Mouse (Mus musculus): ENCODE measurements around the gene Fstl5. TPM values are rescaled to one million over a fixed set of nuclear protein-coding genes. Genes with fewer than 3 reads are reported as not detected.

The Fstl5 gene
- polyA plus RNA-seq, 1 experiment from 2014 or later = 0.09 TPM

GRCm38 (mm10) chr3:76508811-76509210 is 434.7 kb downstream of the Fstl5 start:
- H3K27me3 ChIP-seq (replicated peaks) = no peaks in the 10 kb centered on the region

GRCm38 (mm10) chr3:76567346-76567745 is 493.3 kb downstream of the Fstl5 start:
- ATAC-seq (ENCODE audit: extremely low read depth, insufficient number of reproducible peaks, low FRiP score, low TSS enrichment) = no peak
- H3K27ac ChIP-seq (replicated peaks) = no peak overlapping the region
- no peak overlapping the region for H3K9ac ChIP-seq
- no peaks in the 10 kb centered on the region for H3K9me3 ChIP-seq
- no peaks in the 10 kb centered on the region for H3K36me3 ChIP-seq
- H3K4me3 ChIP-seq = no peak overlapping the region
- H3K4me2 ChIP-seq = no peak overlapping the region
- H3K4me1 ChIP-seq = no peaks in the 10 kb centered on the region
- no peaks in the 10 kb centered on the region for H3K27me3 ChIP-seq (replicated peaks)

More at GRCm38 (mm10) chr3:76508811-76509210, 434.7 kb downstream of the Fstl5 start:
- H3K9ac ChIP-seq = no peak overlapping the region
- no peak for ATAC-seq (ENCODE audit: extremely low read depth, insufficient number of reproducible peaks, low FRiP score, low TSS enrichment)
- H3K9me3 ChIP-seq = peaks cover 7% of the 10 kb centered on the region; the same call in 1 of the 2 replicates
- H3K36me3 ChIP-seq = no peaks in the 10 kb centered on the region
- no peaks in the 10 kb centered on the region for H3K4me1 ChIP-seq
- 81% methylated on average over 14 of the region's 14 CpGs for WGBS
- no peak overlapping the region for H3K4me3 ChIP-seq
- no peak overlapping the region for H3K4me2 ChIP-seq
- H3K27ac ChIP-seq (replicated peaks) = peak overlapping the region; percentile 36; the same call in 1 of the 2 replicates

DNA sequence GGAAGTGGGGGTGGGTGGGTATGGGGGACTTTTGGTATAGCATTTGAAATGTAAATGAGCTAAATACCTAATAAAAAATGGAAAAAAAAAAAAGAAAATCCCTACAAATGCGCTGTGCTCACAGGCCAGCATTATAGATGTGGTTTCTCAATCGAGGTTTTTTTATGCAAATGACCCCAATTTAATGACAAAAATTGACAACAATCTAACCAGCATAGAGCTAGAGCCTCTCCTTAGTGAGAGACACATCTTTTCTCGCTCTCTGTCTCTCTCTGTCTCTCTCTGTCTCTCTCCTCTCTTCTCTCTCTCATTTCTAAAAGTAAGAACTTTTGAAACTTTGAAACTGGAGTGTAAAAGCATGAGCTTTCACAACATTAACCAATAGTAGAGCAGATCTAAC is 498.4 kb downstream of the Fstl5 start:
- H3K9ac ChIP-seq = no peak overlapping the region
- WGBS = 69% methylated on average over 3 of the region's 3 CpGs
- H3K36me3 ChIP-seq = no peaks in the 10 kb centered on the region
- no peak overlapping the region for H3K4me3 ChIP-seq
- no peak overlapping the region for H3K4me2 ChIP-seq
- no peaks in the 10 kb centered on the region for H3K27me3 ChIP-seq (replicated peaks)
- H3K27ac ChIP-seq (replicated peaks) = no peak overlapping the region
- ATAC-seq (ENCODE audit: extremely low read depth, insufficient number of reproducible peaks, low FRiP score, low TSS enrichment) = no peak
- no peaks in the 10 kb centered on the region for H3K9me3 ChIP-seq
- no peaks in the 10 kb centered on the region for H3K4me1 ChIP-seq

DNA sequence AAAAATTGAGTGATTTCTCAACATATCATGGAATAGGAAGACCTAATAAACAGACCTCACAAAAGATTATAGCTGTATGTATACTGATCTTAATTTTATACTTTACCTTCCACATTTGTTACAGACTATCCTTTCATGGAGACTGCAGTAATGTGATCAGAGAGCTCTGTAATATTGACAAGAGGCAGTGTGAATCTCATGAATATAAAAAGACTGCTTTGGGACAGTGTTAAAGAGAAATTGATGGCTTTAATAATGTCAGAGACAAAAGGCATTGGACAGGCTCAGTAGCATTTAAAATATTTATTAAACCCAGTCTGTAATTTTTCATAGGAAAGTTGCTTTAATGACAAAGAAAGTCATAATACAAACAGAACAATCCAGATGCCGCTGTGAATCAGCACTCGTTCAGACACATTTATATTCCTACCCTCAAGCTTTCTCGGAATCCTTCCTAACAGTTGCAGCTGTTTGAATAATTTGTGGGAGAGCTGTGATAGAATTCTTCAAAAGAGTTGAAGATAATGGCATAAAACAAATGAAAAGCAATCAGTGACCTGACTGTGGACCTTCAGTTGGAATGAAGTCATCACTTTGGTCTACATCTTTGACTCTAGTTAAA is 499.0 kb downstream of the Fstl5 start:
- Histone ChIP-seq H3K27ac (replicated peaks) (no peak overlapping the region), H3K4me3 (no peak overlapping the region), H3K4me1 (no peaks in the 10 kb centered on the region), H3K9me3 (no peaks in the 10 kb centered on the region), H3K36me3 (no peaks in the 10 kb centered on the region), H3K9ac (no peak overlapping the region), H3K27me3 (replicated peaks) (no peaks in the 10 kb centered on the region), H3K4me2 (no peak overlapping the region)
- no peak for ATAC-seq (ENCODE audit: extremely low read depth, insufficient number of reproducible peaks, low FRiP score, low TSS enrichment)
- 73% methylated on average over 3 of the region's 3 CpGs for WGBS

DNA sequence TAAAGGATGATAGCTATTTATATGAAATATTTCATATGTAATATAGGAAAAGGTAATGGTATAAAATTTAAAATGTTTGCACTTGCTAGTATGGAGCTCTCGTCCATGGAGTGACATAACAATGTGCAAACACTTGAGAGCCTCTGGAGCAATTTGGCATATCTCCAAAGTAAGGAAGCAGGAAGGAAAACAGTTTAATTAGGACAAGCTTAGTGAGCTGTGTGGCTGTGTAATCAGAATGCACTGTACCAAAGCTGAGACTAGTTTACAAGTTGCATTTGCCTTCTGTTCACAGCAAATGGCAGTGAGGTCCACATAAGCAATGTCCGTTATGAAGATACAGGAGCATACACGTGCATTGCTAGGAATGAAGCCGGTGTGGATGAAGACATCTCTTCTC is 519.1 kb downstream of the Fstl5 start:
- H3K4me1 ChIP-seq = no peaks in the 10 kb centered on the region
- H3K9me3 ChIP-seq = no peaks in the 10 kb centered on the region
- no peak overlapping the region for H3K4me3 ChIP-seq
- 70% methylated on average over 4 of the region's 4 CpGs for WGBS
- H3K4me2 ChIP-seq = no peak overlapping the region
- no peak overlapping the region for H3K27ac ChIP-seq (replicated peaks)
- no peaks in the 10 kb centered on the region for H3K36me3 ChIP-seq
- ATAC-seq (ENCODE audit: extremely low read depth, insufficient number of reproducible peaks, low FRiP score, low TSS enrichment) = no peak
- no peaks in the 10 kb centered on the region for H3K27me3 ChIP-seq (replicated peaks)
- H3K9ac ChIP-seq = no peak overlapping the region

DNA sequence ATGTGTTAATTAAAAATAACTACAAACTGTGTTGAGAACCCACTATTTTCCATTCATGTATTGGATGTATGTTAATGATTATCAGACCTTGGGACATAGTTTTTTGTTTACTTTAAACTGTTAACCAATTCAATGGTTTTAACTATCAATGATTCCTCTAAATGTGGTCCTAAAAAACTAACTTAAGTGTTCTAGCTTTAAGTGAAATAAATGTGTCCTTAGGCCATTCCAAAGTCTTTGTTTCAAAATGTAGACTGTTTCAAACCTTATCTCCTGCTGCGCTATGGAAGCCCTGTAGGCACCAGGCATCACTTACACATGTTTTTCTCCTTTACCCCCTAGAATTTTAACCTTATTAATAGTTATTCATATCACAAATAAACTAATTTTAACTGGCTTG is 546.0 kb downstream of the Fstl5 start:
- no peaks in the 10 kb centered on the region for H3K9me3 ChIP-seq
- no peak overlapping the region for H3K9ac ChIP-seq
- no peaks in the 10 kb centered on the region for H3K27me3 ChIP-seq (replicated peaks)
- ATAC-seq (ENCODE audit: extremely low read depth, insufficient number of reproducible peaks, low FRiP score, low TSS enrichment) = no peak
- H3K4me3 ChIP-seq = no peak overlapping the region
- H3K4me1 ChIP-seq = no peaks in the 10 kb centered on the region
- H3K4me2 ChIP-seq = no peak overlapping the region
- 80% methylated on average over 1 of the region's 1 CpGs for WGBS
- no peaks in the 10 kb centered on the region for H3K36me3 ChIP-seq
- H3K27ac ChIP-seq (replicated peaks) = no peak overlapping the region

GRCm38 (mm10) chr3:76654243-76654642 is 580.2 kb downstream of the Fstl5 start:
- H3K4me1 ChIP-seq = no peaks in the 10 kb centered on the region
- no peaks in the 10 kb centered on the region for H3K27me3 ChIP-seq (replicated peaks)
- ATAC-seq (ENCODE audit: extremely low read depth, insufficient number of reproducible peaks, low FRiP score, low TSS enrichment) = no peak
- no peak overlapping the region for H3K9ac ChIP-seq
- WGBS = 94% methylated on average over 1 of the region's 1 CpGs
- H3K36me3 ChIP-seq = no peaks in the 10 kb centered on the region
- no peak overlapping the region for H3K4me2 ChIP-seq
- no peaks in the 10 kb centered on the region for H3K9me3 ChIP-seq
- no peak overlapping the region for H3K4me3 ChIP-seq
- no peak overlapping the region for H3K27ac ChIP-seq (replicated peaks)

DNA sequence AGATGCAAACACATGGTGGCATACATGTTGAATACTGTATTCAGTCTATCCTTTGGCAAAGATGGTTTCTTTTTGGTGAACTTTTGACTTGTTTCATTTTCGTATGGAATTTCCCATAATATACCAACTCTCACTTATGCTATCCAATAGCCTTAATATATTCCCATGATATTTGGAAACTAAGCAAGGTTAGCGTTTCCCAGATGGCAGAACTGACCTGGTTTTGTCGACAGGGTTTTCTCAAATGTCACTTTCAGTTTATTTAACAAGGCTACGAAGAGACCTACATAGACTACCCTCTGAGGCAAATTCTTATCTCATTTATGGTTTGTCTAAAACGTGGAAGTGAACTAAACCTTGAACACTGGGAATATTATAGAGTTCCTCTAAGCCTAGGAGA is 596.8 kb downstream of the Fstl5 start:
- H3K9ac ChIP-seq = no peak overlapping the region
- H3K4me3 ChIP-seq = no peak overlapping the region
- no peaks in the 10 kb centered on the region for H3K4me1 ChIP-seq
- no peak overlapping the region for H3K4me2 ChIP-seq
- no peaks in the 10 kb centered on the region for H3K36me3 ChIP-seq
- no peaks in the 10 kb centered on the region for H3K9me3 ChIP-seq
- no peak for ATAC-seq (ENCODE audit: extremely low read depth, insufficient number of reproducible peaks, low FRiP score, low TSS enrichment)
- WGBS = 56% methylated on average over 5 of the region's 5 CpGs
- no peaks in the 10 kb centered on the region for H3K27me3 ChIP-seq (replicated peaks)
- no peak overlapping the region for H3K27ac ChIP-seq (replicated peaks)

DNA sequence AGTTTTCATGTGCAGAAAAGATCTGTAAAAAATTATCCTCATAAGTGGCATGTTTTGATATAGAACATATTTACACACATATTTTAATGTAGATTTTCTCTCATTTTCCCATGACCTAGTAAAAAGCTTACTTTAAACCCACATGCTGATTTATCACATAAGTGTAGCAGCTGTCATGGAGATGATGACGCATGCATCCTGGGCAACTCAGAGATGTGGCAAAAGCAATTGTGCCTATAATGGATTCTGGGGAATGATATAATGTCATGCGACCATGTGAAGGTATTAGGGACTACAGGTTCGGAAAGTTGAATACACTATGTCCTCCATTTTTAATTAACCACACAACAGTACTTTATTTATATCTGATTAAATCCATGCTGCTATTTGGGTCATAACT is 601.9 kb downstream of the Fstl5 start:
- Histone ChIP-seq H3K4me2 (no peak overlapping the region), H3K4me3 (no peak overlapping the region), H3K27ac (replicated peaks) (no peak overlapping the region), H3K9me3 (no peaks in the 10 kb centered on the region), H3K9ac (no peak overlapping the region), H3K36me3 (no peaks in the 10 kb centered on the region), H3K4me1 (no peaks in the 10 kb centered on the region), H3K27me3 (replicated peaks) (no peaks in the 10 kb centered on the region)
- ATAC-seq (ENCODE audit: extremely low read depth, insufficient number of reproducible peaks, low FRiP score, low TSS enrichment) = no peak
- WGBS = 81% methylated on average over 3 of the region's 3 CpGs

DNA sequence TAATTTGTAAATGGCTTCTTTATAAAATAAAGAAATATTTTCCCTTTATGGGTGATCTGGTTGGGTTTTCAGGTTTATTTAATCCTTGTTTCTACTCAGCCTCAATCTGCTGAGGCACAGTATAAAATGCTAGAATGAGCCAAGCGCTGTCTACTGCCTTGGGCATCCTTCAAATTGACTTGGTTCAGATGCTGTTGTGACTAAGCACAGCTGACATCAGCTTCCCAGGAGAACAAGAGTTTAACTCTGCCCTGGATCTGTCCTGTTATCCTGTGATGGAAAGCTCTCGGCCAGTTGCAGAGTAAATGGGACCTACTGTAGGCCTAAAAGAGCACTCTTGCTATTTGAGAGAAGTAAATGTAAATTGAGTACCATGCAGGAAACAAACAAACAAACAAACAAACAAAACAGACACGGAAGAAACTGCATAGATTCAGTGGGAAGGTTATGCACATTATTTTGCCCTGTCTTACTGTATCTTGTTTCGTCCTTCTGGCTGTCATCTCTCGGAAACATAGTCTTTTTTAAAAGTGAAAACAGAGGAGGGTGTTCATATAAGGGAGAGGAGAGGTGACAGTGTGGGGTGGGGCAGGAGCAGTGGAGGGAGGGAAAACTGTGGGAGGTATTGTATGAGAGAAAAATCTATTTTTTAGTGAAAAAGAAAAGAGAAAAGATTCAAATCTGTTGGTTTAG is 605.9 kb downstream of the Fstl5 start:
- WGBS = 69% methylated on average over 5 of the region's 5 CpGs

DNA sequence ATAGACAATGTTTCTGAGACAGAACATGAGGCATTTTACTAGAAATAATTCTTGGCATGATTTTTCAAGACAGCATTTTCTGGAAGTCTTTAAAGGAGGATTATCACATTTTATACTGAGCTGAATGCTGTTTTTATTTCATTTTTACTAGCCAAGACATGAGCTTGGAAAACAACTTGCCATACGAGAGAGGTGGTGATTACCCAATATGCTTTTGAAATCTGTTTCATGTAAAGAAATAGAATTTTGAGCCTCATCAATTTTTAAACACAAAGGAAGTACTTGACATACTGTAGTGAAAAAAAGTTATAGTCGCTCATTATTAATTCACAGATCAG is 606.4 kb downstream of the Fstl5 start:
- Histone ChIP-seq H3K4me2 (no peak overlapping the region), H3K27ac (replicated peaks) (no peak overlapping the region), H3K4me3 (no peak overlapping the region), H3K36me3 (no peaks in the 10 kb centered on the region), H3K27me3 (replicated peaks) (no peaks in the 10 kb centered on the region), H3K9ac (no peak overlapping the region), H3K4me1 (no peaks in the 10 kb centered on the region), H3K9me3 (no peaks in the 10 kb centered on the region)
- 65% methylated on average over 2 of the region's 2 CpGs for WGBS
- ATAC-seq (ENCODE audit: extremely low read depth, insufficient number of reproducible peaks, low FRiP score, low TSS enrichment) = no peak

More for the DNA sequence above, 605.9 kb downstream of the Fstl5 start:
- no peak overlapping the region for H3K27ac ChIP-seq (replicated peaks)
- H3K4me2 ChIP-seq = no peak overlapping the region
- ATAC-seq (ENCODE audit: extremely low read depth, insufficient number of reproducible peaks, low FRiP score, low TSS enrichment) = no peak
- H3K4me3 ChIP-seq = no peak overlapping the region
- no peaks in the 10 kb centered on the region for H3K36me3 ChIP-seq
- H3K9ac ChIP-seq = no peak overlapping the region
- no peaks in the 10 kb centered on the region for H3K4me1 ChIP-seq
- no peaks in the 10 kb centered on the region for H3K27me3 ChIP-seq (replicated peaks)
- H3K9me3 ChIP-seq = no peaks in the 10 kb centered on the region

- no peak overlapping the region for H3K4me2 ChIP-seq
- H3K4me1 ChIP-seq = no peaks in the 10 kb centered on the region
- no peak for ATAC-seq (ENCODE audit: extremely low read depth, insufficient number of reproducible peaks, low FRiP score, low TSS enrichment)
- 43% methylated on average over 1 of the region's 1 CpGs for WGBS
- no peak overlapping the region for H3K27ac ChIP-seq (replicated peaks)
- H3K9ac ChIP-seq = no peak overlapping the region
- no peaks in the 10 kb centered on the region for H3K36me3 ChIP-seq
- H3K4me3 ChIP-seq = no peak overlapping the region
- H3K9me3 ChIP-seq = no peaks in the 10 kb centered on the region
- no peaks in the 10 kb centered on the region for H3K27me3 ChIP-seq (replicated peaks)
Measured at GRCm38 (mm10) chr3:76697134-76697629, 623.1 kb downstream of the Fstl5 start.

All from heart, embryonic 13.5 days (tissue).